ENCODE assay signal across 10 mouse cellular contexts in the genomic region with DNA sequence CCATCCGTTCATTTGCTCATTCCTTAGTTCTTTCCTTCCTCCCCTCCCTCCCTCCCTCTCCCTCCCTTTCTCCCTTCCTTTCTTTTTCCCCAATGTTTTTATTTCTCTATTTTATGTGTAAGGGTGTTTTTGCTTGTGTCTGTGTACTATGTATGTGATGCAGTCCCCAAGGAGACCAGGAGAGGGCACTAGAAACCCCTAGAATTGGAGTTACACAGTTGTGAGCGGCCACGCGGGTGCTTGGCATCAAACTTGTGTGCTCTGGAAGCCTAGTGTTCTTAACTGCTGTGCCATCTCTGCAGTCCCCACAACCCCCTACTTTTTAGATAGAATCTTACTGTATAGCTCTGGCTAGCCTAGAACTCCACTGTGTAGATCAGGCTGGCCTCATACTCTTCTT. TPM values are rescaled to one million over a fixed set of nuclear protein-coding genes. Genes with fewer than 3 reads are reported as not detected.
DNase-seq lines count a peak whose midpoint lies in the region; ATAC-seq and TF ChIP-seq lines count a peak whose summit lies in the region.
"Had no signal": no experiment of that assay in that cellular context is flagged by ENCODE, and none has a peak within 500 bp of the region (broad histone marks: within the 10 kb centered on the region; RNA-seq: fewer than 3 reads in every experiment).

No protein-coding gene starts in this region.

- no peaks in the 10 kb centered on the region for H3K36me3 ChIP-seq in hindbrain, embryonic 11.5 days (ENCODE audit: control insufficient read depth, insufficient read depth, low read length)
- H3K36me3 ChIP-seq in hindbrain, embryonic 13.5 days = no peaks in the 10 kb centered on the region
- H3K36me3 ChIP-seq in lung, postnatal 0 days (ENCODE audit: insufficient read depth, low read length) = no peaks in the 10 kb centered on the region
- H3K36me3 ChIP-seq: embryonic facial prominence, embryonic 12.5 days; limb, embryonic 13.5 days had no signal

- no peak overlapping the region for H3K4me3 ChIP-seq in hindbrain, embryonic 11.5 days (ENCODE audit: low read depth, low read length)
- no peak overlapping the region for H3K4me3 ChIP-seq in hindbrain, embryonic 13.5 days
- H3K4me3 ChIP-seq in lung, postnatal 0 days (ENCODE audit: low read depth, low read length) = no peak overlapping the region
- H3K4me3 ChIP-seq: embryonic facial prominence, embryonic 12.5 days; limb, embryonic 13.5 days had no signal

- H3K9me3 ChIP-seq in hindbrain, embryonic 11.5 days (ENCODE audit: control insufficient read depth, low read length) = no peaks in the 10 kb centered on the region
- H3K9me3 ChIP-seq in hindbrain, embryonic 13.5 days = peaks cover 15% of the 10 kb centered on the region
- 0 out of 2 replicates have a peak, but pooled peaks cover 6% of the 10 kb centered on the region for H3K9me3 ChIP-seq in lung, postnatal 0 days (ENCODE audit: low read length)

- no peak overlapping the region for H3K4me2 ChIP-seq in hindbrain, embryonic 11.5 days (replicated peaks; ENCODE audit: low read depth, low read length)
- H3K4me2 ChIP-seq in hindbrain, embryonic 13.5 days = no peak overlapping the region
- H3K4me2 ChIP-seq in lung, postnatal 0 days (replicated peaks; ENCODE audit: low read depth, low read length) = no peak overlapping the region
- H3K4me2 ChIP-seq: embryonic facial prominence, embryonic 12.5 days; limb, embryonic 13.5 days had no signal

- no peak overlapping the region for H3K9ac ChIP-seq in hindbrain, embryonic 11.5 days (ENCODE audit: low read depth, low read length)
- no peak overlapping the region for H3K9ac ChIP-seq in hindbrain, embryonic 13.5 days
- no peak overlapping the region for H3K9ac ChIP-seq in lung, postnatal 0 days (replicated peaks; ENCODE audit: low read depth)
- H3K9ac ChIP-seq: embryonic facial prominence, embryonic 12.5 days; limb, embryonic 13.5 days had no signal

- TF ChIP-seq EP300 in lung, postnatal 0 days (IDR thresholded peaks at IDR 0.05) = no peak

- peak; percentile 47 for DNase-seq in hindbrain, embryonic 11.5 days (ENCODE audit: low spot score)
- peak; percentile 32 to 37 for DNase-seq in B cell, adult 2 months
- peak; percentile 12 for DNase-seq in adipocyte (ENCODE audit: low spot score)
- DNase-seq in lung, postnatal 0 days (ENCODE audit: low spot score) = no peak
- DNase-seq in left cerebral cortex, postnatal 10 days (ENCODE audit: extremely low spot score in 1 of 2, low spot score in 2 of 2) = no peak
- no peak for DNase-seq in gastrocnemius, postnatal 36 days

- no peak overlapping the region for H3K27ac ChIP-seq in hindbrain, embryonic 11.5 days (ENCODE audit: low read depth, low read length)
- H3K27ac ChIP-seq in hindbrain, embryonic 13.5 days = no peak overlapping the region
- H3K27ac ChIP-seq in lung, postnatal 0 days (ENCODE audit: low read length) = no peak overlapping the region
- H3K27ac ChIP-seq: embryonic facial prominence, embryonic 12.5 days; limb, embryonic 13.5 days had no signal

- no peak for ATAC-seq in hindbrain, embryonic 11.5 days (ENCODE audit: low FRiP score)
- no peak for ATAC-seq in hindbrain, embryonic 13.5 days (ENCODE audit: low FRiP score)
- no peak for ATAC-seq in lung, postnatal 0 days
- no peak for ATAC-seq in megakaryocyte-erythroid progenitor cell, adult 5-6 weeks (replicated peaks; ENCODE audit: low FRiP score, low TSS enrichment, poor library complexity, severe bottlenecking)

- intact Hi-C loops in left cerebral cortex, postnatal 10 days (cut with DNase I) = no loop called here
- intact Hi-C loops in gastrocnemius, postnatal 36 days (cut with DNase I) = loop anchor here (10.0 kb wide), 1 partner anchor 151 kb away; no protein-coding TSS in a partner anchor

- peak; percentile 48 for TF ChIP-seq CTCF in lung, postnatal 0 days (IDR thresholded peaks at IDR 0.05)

- no peaks in the 10 kb centered on the region for H3K27me3 ChIP-seq in hindbrain, embryonic 11.5 days (ENCODE audit: control insufficient read depth, insufficient read depth, low read length)
- H3K27me3 ChIP-seq in hindbrain, embryonic 13.5 days = no peaks in the 10 kb centered on the region
- no peaks in the 10 kb centered on the region for H3K27me3 ChIP-seq in lung, postnatal 0 days (replicated peaks; ENCODE audit: insufficient read depth, low read length)
- H3K27me3 ChIP-seq: embryonic facial prominence, embryonic 12.5 days; limb, embryonic 13.5 days had no signal

- H3K4me1 ChIP-seq in hindbrain, embryonic 11.5 days (replicated peaks; ENCODE audit: control insufficient read depth, insufficient read depth, low read length) = no peaks in the 10 kb centered on the region
- no peaks in the 10 kb centered on the region for H3K4me1 ChIP-seq in hindbrain, embryonic 13.5 days (replicated peaks)
- no peaks in the 10 kb centered on the region for H3K4me1 ChIP-seq in lung, postnatal 0 days (ENCODE audit: insufficient read depth, low read depth, low read length)
- H3K4me1 ChIP-seq: embryonic facial prominence, embryonic 12.5 days; limb, embryonic 13.5 days had no signal

- 59% methylated on average over 4 of the region's 4 CpGs for WGBS in hindbrain, embryonic 11.5 days
- 56% methylated on average over 4 of the region's 4 CpGs for WGBS in hindbrain, embryonic 13.5 days
- 47% methylated on average over 4 of the region's 4 CpGs for WGBS in lung, postnatal 0 days

RNA-seq across cellular contexts. Expression of a gene that starts 52.3 kb away (rescaled TPM):
- 241 and 251 TPM in 2 replicates for polyA plus RNA-seq in hindbrain, embryonic 11.5 days (2014; fragmentation: Nextera tagmentation; extraction: Ambion mirVana)
- polyA plus RNA-seq in hindbrain, embryonic 13.5 days (2015; fragmentation: Nextera tagmentation; extraction: Ambion mirVana) = 233 and 236 TPM in 2 replicates
- polyA plus RNA-seq in lung, postnatal 0 days (2015; fragmentation: Nextera tagmentation; extraction: Ambion mirVana) = 89.8 and 95.0 TPM in 2 replicates
- total RNA-seq in left cerebral cortex, postnatal 10 days (2021) = 10 to 100 TPM; 69.6 to 77.7 TPM
- total RNA-seq in gastrocnemius, postnatal 36 days (2021) = 10 to 100 TPM; 37.2 to 43.8 TPM
- 134 and 143 TPM in 2 replicates for total RNA-seq in megakaryocyte-erythroid progenitor cell, adult 5-6 weeks (2014; fragmentation: Nextera tagmentation)
- 260 and 277 TPM in 2 replicates for total RNA-seq in megakaryocyte-erythroid progenitor cell, adult 5-6 weeks (2017)

RNA-seq across cellular contexts. Expression of a gene that starts 55.3 kb away (rescaled TPM):
- 23.7 and 35.8 TPM in 2 replicates for polyA plus RNA-seq in hindbrain, embryonic 11.5 days (2014; fragmentation: Nextera tagmentation; extraction: Ambion mirVana)
- 35.9 and 39.5 TPM in 2 replicates for polyA plus RNA-seq in hindbrain, embryonic 13.5 days (2015; fragmentation: Nextera tagmentation; extraction: Ambion mirVana)
- 8.8 and 10.6 TPM in 2 replicates for polyA plus RNA-seq in lung, postnatal 0 days (2015; fragmentation: Nextera tagmentation; extraction: Ambion mirVana)
- 10 to 100 TPM; 58.9 to 60.2 TPM for total RNA-seq in left cerebral cortex, postnatal 10 days (2021)
- total RNA-seq in gastrocnemius, postnatal 36 days (2021) = 1 to 10 TPM; 9.1 to 9.7 TPM
- 87.1 and 90.4 TPM in 2 replicates for total RNA-seq in megakaryocyte-erythroid progenitor cell, adult 5-6 weeks (2014; fragmentation: Nextera tagmentation)
- 68.0 and 93.9 TPM in 2 replicates for total RNA-seq in megakaryocyte-erythroid progenitor cell, adult 5-6 weeks (2017)

Comparison
In these comparisons a context has a peak if more than half of its experiments do, and no peak if none do; other contexts are left out.
1. DNase-seq: peak in hindbrain, embryonic 11.5 days (single experiment), B cell, adult 2 months (2 of 2) and adipocyte (single experiment); none in lung, postnatal 0 days (single experiment), left cerebral cortex, postnatal 10 days (0 of 2) and gastrocnemius, postnatal 36 days (0 of 2).
2. RNA of a gene that starts 55.3 kb away (total RNA-seq): 68.0 to 93.9 TPM in megakaryocyte-erythroid progenitor cell, adult 5-6 weeks and 58.9 to 60.2 TPM in left cerebral cortex, postnatal 10 days; 9.1 to 9.7 TPM in gastrocnemius, postnatal 36 days; every median in the first group is over 4 times any median in the second.